Mouse (Mus musculus) megakaryocyte, adult 5-6 weeks (primary cell): Measurements from ENCODE around the gene Gm3755. TPM values are rescaled to one million over a fixed set of nuclear protein-coding genes. Genes with fewer than 3 reads are reported as not detected.
"Not testable (repeated sequence)": the region's sequence is repeated elsewhere in the genome, so short reads cannot be mapped to it uniquely, and the experiment has no call there.

Experiments used
- ATAC-seq: 2 replicates; pipeline ENCODE4 v1.8.0; 2016; ENCODE audit warnings: mild to moderate bottlenecking, inconsistent platforms; ENCODE audit not compliant: poor library complexity, severe bottlenecking
- total RNA-seq, 2 experiments: library from RNA; stranded (forward) in 1 of 2; stranded (reverse) in 1 of 2; fragments of 153-499, 151-499 nt in 1 of 2; fragments of 221-1000, 200-1000 nt in 1 of 2; gene quantifications; 2 replicates each; pipeline versions ENCODE4 v1.2.3 to v1.2.4; 2015 to 2017

The Gm3755 gene
- total RNA-seq (2015) (not detected in 2 replicates), total RNA-seq (2017) (not detected in 2 replicates)

DNA sequence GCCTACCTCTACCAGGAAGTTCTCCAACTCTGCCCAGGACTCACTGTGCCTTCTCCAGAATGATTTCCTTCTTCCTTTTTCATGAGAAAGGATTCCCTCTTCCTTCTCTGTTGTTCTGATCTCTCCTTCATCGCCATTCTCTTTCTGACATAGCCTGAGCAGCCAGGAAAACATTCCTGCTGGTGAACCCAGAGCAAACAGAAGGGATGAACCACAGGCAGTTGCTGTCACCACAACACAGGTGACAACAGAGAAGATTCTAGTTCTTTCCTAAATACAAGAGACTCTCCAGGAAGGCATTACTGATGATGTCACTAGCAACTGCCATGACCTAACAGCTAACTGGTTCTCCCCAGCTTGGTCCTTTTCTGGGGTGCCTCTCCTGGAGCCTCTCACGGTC, at the start of gene Gm3755:
TSS of gene Gm3755 (minus strand) at position 101 of the 400 bp plus-strand sequence.
- not testable (repeated sequence) for ATAC-seq

DNA sequence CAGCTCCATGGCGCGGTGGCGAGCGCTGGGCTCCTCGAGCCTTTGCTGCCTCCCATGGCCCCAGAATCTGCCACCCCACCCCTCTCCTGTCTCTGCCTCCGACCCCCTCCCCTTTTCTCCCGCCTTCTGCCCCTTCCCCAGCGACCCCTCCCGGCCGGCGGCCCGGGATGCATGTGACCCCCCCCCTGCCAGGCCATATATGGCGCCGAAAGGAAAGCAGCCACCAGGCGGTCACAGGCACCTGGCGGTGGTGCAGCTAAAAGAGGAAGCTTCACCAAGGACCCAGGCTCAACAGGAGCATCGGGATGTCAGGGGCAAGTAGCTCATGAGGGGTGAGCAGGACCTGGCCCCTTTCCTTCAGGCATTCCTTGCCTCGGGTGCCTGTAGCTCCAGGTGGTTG, 38.0 kb upstream of the Gm3755 start:
- ATAC-seq, result not testable (repeated sequence)

DNA sequence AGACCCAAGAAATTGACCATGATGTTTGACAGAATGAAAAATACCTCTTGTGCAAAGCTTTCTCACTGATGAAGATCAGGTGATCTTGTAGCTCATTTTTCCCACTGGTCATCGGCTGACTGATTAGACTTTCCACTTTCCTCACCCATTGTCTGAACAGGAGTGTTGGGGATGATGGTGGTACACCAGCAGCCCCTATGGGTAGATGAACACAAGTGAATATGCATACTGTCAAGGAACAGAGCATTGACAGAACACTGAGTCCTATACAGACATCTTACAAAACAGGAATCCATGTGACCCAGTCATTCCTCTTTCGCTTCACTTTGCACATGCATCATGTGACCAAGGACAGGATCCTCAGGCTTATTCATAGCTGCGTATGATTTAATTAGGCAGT, 32.9 kb upstream of the Gm3755 start, which contains the start of gene Gm3752:
TSS of gene Gm3752 (minus strand) at position 101 of the 400 bp plus-strand sequence.
- not testable (repeated sequence) for ATAC-seq

DNA sequence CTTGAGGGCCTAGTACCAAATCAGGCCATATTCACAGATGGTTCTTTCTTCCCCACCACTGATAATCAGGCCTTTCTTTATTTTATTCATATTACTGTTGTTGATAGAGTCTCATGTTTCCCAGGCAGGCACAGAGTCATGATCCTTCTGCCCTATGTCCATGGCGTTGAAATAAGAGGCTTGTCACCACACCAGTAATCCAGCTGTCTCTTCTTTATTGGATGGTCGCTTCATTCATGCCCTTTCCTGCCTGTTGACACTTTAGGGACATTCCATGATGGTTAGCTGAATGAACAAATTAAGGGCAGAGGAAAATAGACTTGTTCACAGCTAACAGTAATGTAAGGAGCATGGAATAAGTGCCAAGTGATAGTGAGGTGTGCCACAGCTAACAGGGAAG, 28.2 kb downstream of the Gm3755 start:
- ATAC-seq, result not testable (repeated sequence)

Other genes starting within 250 kb of the Gm3755 start
- gene Gm3727, start 186.2 kb downstream of the Gm3755 start, total RNA-seq (2015), result not detected in 2 replicates
- gene Gm3727, start 186.2 kb downstream of the Gm3755 start, total RNA-seq (2017), result not detected in 2 replicates
- gene Gm3739, start 135.9 kb downstream of the Gm3755 start, total RNA-seq (2015), result not detected in 2 replicates
- gene Gm3739, start 135.9 kb downstream of the Gm3755 start, total RNA-seq (2017), result not detected in 2 replicates
- not detected in 2 replicates for gene Gm5797, start 118.5 kb downstream of the Gm3755 start, total RNA-seq (2015)
- gene Gm5797, start 118.5 kb downstream of the Gm3755 start, total RNA-seq (2017), result not detected in 2 replicates
- not detected in 2 replicates for gene Gm8374, start 85.8 kb downstream of the Gm3755 start, total RNA-seq (2015)
- gene Gm8374, start 85.8 kb downstream of the Gm3755 start, total RNA-seq (2017), result not detected in 2 replicates
- gene Gm3752, start 32.8 kb upstream of the Gm3755 start, total RNA-seq (2015), result not detected in 2 replicates
- not detected in 2 replicates for gene Gm3752, start 32.8 kb upstream of the Gm3755 start, total RNA-seq (2017)
- not detected in 2 replicates for gene Gm3558, start 117.6 kb upstream of the Gm3755 start, total RNA-seq (2015)
- gene Gm3558, start 117.6 kb upstream of the Gm3755 start, total RNA-seq (2017), result not detected in 2 replicates
- gene Gm10338, start 144.7 kb upstream of the Gm3755 start, total RNA-seq (2015), result not detected in 2 replicates
- gene Gm10338, start 144.7 kb upstream of the Gm3755 start, total RNA-seq (2017), result not detected in 2 replicates
- gene Gm10128, start 193.1 kb upstream of the Gm3755 start, total RNA-seq (2015), result not detected in 2 replicates
- not detected in 2 replicates for gene Gm10128, start 193.1 kb upstream of the Gm3755 start, total RNA-seq (2017)